Mouse (Mus musculus): ENCODE data around the gene Zkscan3. TPM values are rescaled to one million over a fixed set of nuclear protein-coding genes. Genes with fewer than 3 reads are reported as not detected.

Gene Zkscan3
- polyA plus RNA-seq (2014; fragmentation: Nextera tagmentation; extraction: Ambion mirVana): 84.9 and 89.5 TPM in 2 replicates

GRCm38 (mm10) chr13:21402287-21402846, at the start of gene Zkscan3:
Zkscan3 (minus strand) TSS chr13:21402755.
- Histone ChIP-seq H3K27ac (replicated peaks; ENCODE audit: low read depth, low read length) (no peak within 1 kb of the TSS; the same call in 1 of the 2 replicates), H3K9me3 (replicated peaks; ENCODE audit: control insufficient read depth, low read length) (no peaks in the 10 kb centered on the region), H3K4me1 (ENCODE audit: control insufficient read depth, insufficient read depth, low read length) (no peaks in the 10 kb centered on the region), H3K4me2 (ENCODE audit: low read depth, low read length) (peak within 1 kb of the TSS; percentile 52), H3K36me3 (replicated peaks; ENCODE audit: control insufficient read depth, insufficient read depth, low read depth, low read length) (no peaks in the 10 kb centered on the region; the same call in 1 of the 2 replicates), H3K9ac (replicated peaks; ENCODE audit: low read length) (peak within 1 kb of the TSS; percentile 87), H3K4me3 (ENCODE audit: low read depth, low read length) (peak within 1 kb of the TSS; percentile 79), H3K27me3 (ENCODE audit: control insufficient read depth, insufficient read depth, low read length) (no peaks in the 10 kb centered on the region)
- WGBS: under 1% methylated on average over 35 of the region's 35 CpGs
- ATAC-seq (replicated peaks; ENCODE audit: insufficient number of reproducible peaks, low FRiP score, low TSS enrichment, low read depth) (peak; percentile 88), DNase-seq (ENCODE audit: low spot score) (peak; percentile 92)

- 77% methylated on average over 16 of the region's 16 CpGs for WGBS
- Histone ChIP-seq H3K36me3 (replicated peaks; ENCODE audit: control insufficient read depth, insufficient read depth, low read depth, low read length) (peaks cover 3% of the 10 kb centered on the region), H3K27ac (replicated peaks; ENCODE audit: low read depth, low read length) (no peak overlapping the region), H3K9ac (replicated peaks; ENCODE audit: low read length) (no peak overlapping the region), H3K4me1 (ENCODE audit: control insufficient read depth, insufficient read depth, low read length) (no peaks in the 10 kb centered on the region), H3K27me3 (ENCODE audit: control insufficient read depth, insufficient read depth, low read length) (no peaks in the 10 kb centered on the region), H3K4me3 (ENCODE audit: low read depth, low read length) (no peak overlapping the region), H3K4me2 (ENCODE audit: low read depth, low read length) (no peak overlapping the region), H3K9me3 (replicated peaks; ENCODE audit: control insufficient read depth, low read length) (no peaks in the 10 kb centered on the region)
- DNase-seq (ENCODE audit: low spot score) (no peak), ATAC-seq (replicated peaks; ENCODE audit: insufficient number of reproducible peaks, low FRiP score, low TSS enrichment, low read depth) (no peak)
Measured at GRCm38 (mm10) chr13:21447856-21448614, 45.5 kb upstream of the Zkscan3 start.

- no peaks in the 10 kb centered on the region for H3K27me3 ChIP-seq (ENCODE audit: control insufficient read depth, insufficient read depth, low read length)
- 90% methylated on average over 9 of the region's 9 CpGs for WGBS
- no peak overlapping the region for H3K4me2 ChIP-seq (ENCODE audit: low read depth, low read length)
- H3K4me1 ChIP-seq (ENCODE audit: control insufficient read depth, insufficient read depth, low read length): no peaks in the 10 kb centered on the region
- H3K36me3 ChIP-seq (replicated peaks; ENCODE audit: control insufficient read depth, insufficient read depth, low read depth, low read length): peaks cover 3% of the 10 kb centered on the region
- no peaks in the 10 kb centered on the region for H3K9me3 ChIP-seq (replicated peaks; ENCODE audit: control insufficient read depth, low read length)
- DNase-seq (ENCODE audit: low spot score): no peak
- no peak overlapping the region for H3K4me3 ChIP-seq (ENCODE audit: low read depth, low read length)
- ATAC-seq (replicated peaks; ENCODE audit: insufficient number of reproducible peaks, low FRiP score, low TSS enrichment, low read depth): no peak
- H3K9ac ChIP-seq (replicated peaks; ENCODE audit: low read length): no peak overlapping the region
- H3K27ac ChIP-seq (replicated peaks; ENCODE audit: low read depth, low read length): no peak overlapping the region
Measured at GRCm38 (mm10) chr13:21446796-21447195, 44.2 kb upstream of the Zkscan3 start.

GRCm38 (mm10) chr13:21441207-21441572, 38.6 kb upstream of the Zkscan3 start:
- Histone ChIP-seq H3K4me2 (ENCODE audit: low read depth, low read length) (peak overlapping the region; percentile 85), H3K9ac (replicated peaks; ENCODE audit: low read length) (peak overlapping the region; percentile 79), H3K36me3 (replicated peaks; ENCODE audit: control insufficient read depth, insufficient read depth, low read depth, low read length) (no peaks in the 10 kb centered on the region; the same call in 1 of the 2 replicates), H3K27me3 (ENCODE audit: control insufficient read depth, insufficient read depth, low read length) (no peaks in the 10 kb centered on the region), H3K4me3 (ENCODE audit: low read depth, low read length) (peak overlapping the region; percentile 50), H3K9me3 (replicated peaks; ENCODE audit: control insufficient read depth, low read length) (no peaks in the 10 kb centered on the region), H3K27ac (replicated peaks; ENCODE audit: low read depth, low read length) (no peak overlapping the region), H3K4me1 (ENCODE audit: control insufficient read depth, insufficient read depth, low read length) (no peaks in the 10 kb centered on the region)
- ATAC-seq (replicated peaks; ENCODE audit: insufficient number of reproducible peaks, low FRiP score, low TSS enrichment, low read depth) (peak; percentile 14; the same call in 1 of the 2 replicates), DNase-seq (ENCODE audit: low spot score) (peak; percentile 2)
- WGBS: 15% methylated on average over 10 of the region's 10 CpGs

- Histone ChIP-seq H3K36me3 (replicated peaks; ENCODE audit: control insufficient read depth, insufficient read depth, low read depth, low read length) (no peaks in the 10 kb centered on the region; the same call in 1 of the 2 replicates), H3K4me3 (ENCODE audit: low read depth, low read length) (peak within 1 kb of the TSS; percentile 50), H3K9me3 (replicated peaks; ENCODE audit: control insufficient read depth, low read length) (no peaks in the 10 kb centered on the region), H3K9ac (replicated peaks; ENCODE audit: low read length) (peak within 1 kb of the TSS; percentile 79), H3K4me1 (ENCODE audit: control insufficient read depth, insufficient read depth, low read length) (no peaks in the 10 kb centered on the region), H3K4me2 (ENCODE audit: low read depth, low read length) (peak within 1 kb of the TSS; percentile 85), H3K27me3 (ENCODE audit: control insufficient read depth, insufficient read depth, low read length) (no peaks in the 10 kb centered on the region), H3K27ac (replicated peaks; ENCODE audit: low read depth, low read length) (peak within 1 kb of the TSS; percentile 47)
- DNase-seq (ENCODE audit: low spot score) (peak; percentile 83), ATAC-seq (replicated peaks; ENCODE audit: insufficient number of reproducible peaks, low FRiP score, low TSS enrichment, low read depth) (peak; percentile 92)
- WGBS: 1% methylated on average over 32 of the region's 32 CpGs
Measured at GRCm38 (mm10) chr13:21440503-21441206, 38.1 kb upstream of the Zkscan3 start, which contains the start of gene Pgbd1. Pgbd1 (minus strand) TSS chr13:21441058.

- H3K27ac ChIP-seq (replicated peaks; ENCODE audit: low read depth, low read length): no peak overlapping the region
- H3K27me3 ChIP-seq (ENCODE audit: control insufficient read depth, insufficient read depth, low read length): no peaks in the 10 kb centered on the region
- H3K4me1 ChIP-seq (ENCODE audit: control insufficient read depth, insufficient read depth, low read length): no peaks in the 10 kb centered on the region
- no peaks in the 10 kb centered on the region for H3K9me3 ChIP-seq (replicated peaks; ENCODE audit: control insufficient read depth, low read length)
- no peak overlapping the region for H3K4me2 ChIP-seq (ENCODE audit: low read depth, low read length)
- ATAC-seq (replicated peaks; ENCODE audit: insufficient number of reproducible peaks, low FRiP score, low TSS enrichment, low read depth) (no peak), DNase-seq (ENCODE audit: low spot score) (no peak)
- no peak overlapping the region for H3K4me3 ChIP-seq (ENCODE audit: low read depth, low read length)
- WGBS: 87% methylated on average over 4 of the region's 4 CpGs
- H3K9ac ChIP-seq (replicated peaks; ENCODE audit: low read length): no peak overlapping the region
- no peaks in the 10 kb centered on the region for H3K36me3 ChIP-seq (replicated peaks; ENCODE audit: control insufficient read depth, insufficient read depth, low read depth, low read length)
Measured at GRCm38 (mm10) chr13:21435476-21435875, 32.9 kb upstream of the Zkscan3 start.

- H3K27ac ChIP-seq (replicated peaks; ENCODE audit: low read depth, low read length): no peak overlapping the region
- H3K36me3 ChIP-seq (replicated peaks; ENCODE audit: control insufficient read depth, insufficient read depth, low read depth, low read length): no peaks in the 10 kb centered on the region
- H3K4me3 ChIP-seq (ENCODE audit: low read depth, low read length): no peak overlapping the region
- H3K4me1 ChIP-seq (ENCODE audit: control insufficient read depth, insufficient read depth, low read length): no peaks in the 10 kb centered on the region
- H3K27me3 ChIP-seq (ENCODE audit: control insufficient read depth, insufficient read depth, low read length): no peaks in the 10 kb centered on the region
- ATAC-seq (replicated peaks; ENCODE audit: insufficient number of reproducible peaks, low FRiP score, low TSS enrichment, low read depth) (no peak), DNase-seq (ENCODE audit: low spot score) (no peak)
- no peaks in the 10 kb centered on the region for H3K9me3 ChIP-seq (replicated peaks; ENCODE audit: control insufficient read depth, low read length)
- WGBS: 88% methylated on average over 1 of the region's 1 CpGs
- no peak overlapping the region for H3K9ac ChIP-seq (replicated peaks; ENCODE audit: low read length)
- H3K4me2 ChIP-seq (ENCODE audit: low read depth, low read length): no peak overlapping the region
Measured at GRCm38 (mm10) chr13:21427631-21428030, 25.1 kb upstream of the Zkscan3 start.

All from embryonic facial prominence, embryonic 11.5 days (tissue).